Mouse (Mus musculus): ENCODE measurements around the gene AA986860.

DNA sequence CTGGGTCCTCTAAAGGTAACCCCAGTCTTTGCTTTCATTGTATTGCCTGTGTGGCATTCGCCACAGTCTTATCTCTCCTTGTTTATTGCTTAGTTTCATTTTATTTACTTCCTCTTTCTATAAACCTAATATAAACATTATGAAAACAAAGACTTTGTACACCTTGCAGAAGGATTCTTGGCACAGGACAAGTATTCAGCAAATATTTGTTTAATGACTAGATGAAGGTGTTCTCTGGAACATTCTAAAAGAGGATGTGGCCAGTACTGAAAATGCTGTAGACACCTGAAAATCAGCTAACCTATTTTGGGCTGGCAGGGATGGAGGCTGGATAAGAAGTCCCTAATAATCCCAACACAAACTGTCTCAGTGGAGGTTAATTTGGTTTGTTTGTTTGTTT, 29.8 kb downstream of the AA986860 start:
- TF ChIP-seq CTCF (IDR thresholded peaks at IDR 0.05) (no peak), POLR2A (IDR thresholded peaks at IDR 0.05; ENCODE audit: insufficient read depth, low read depth, low read length) (no peak), EP300 (IDR thresholded peaks at IDR 0.05; ENCODE audit: insufficient read depth, low read depth, low read length) (no peak)

Measured in heart, adult 2 months (tissue).